ENCODE assay signal across 22 mouse cellular contexts in the genomic region with DNA sequence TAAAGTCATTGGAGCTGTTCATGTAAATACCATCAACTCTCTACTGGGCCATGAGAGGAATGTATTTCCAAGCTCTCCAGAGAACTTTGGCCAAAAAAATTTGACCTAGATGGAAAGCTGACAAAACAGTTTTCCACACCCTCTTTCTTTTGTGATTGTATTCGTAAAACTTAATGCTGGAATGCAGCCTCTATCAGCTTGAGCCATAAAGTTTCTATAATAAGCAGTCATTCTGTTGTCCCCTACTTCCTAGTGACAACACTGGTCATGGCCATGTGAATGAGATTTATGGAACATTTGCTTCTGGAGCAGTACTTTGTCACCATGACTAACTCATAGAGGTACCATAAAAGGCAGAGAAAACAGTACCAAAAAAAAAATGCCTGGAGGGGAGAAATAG.
DNase-seq lines count a peak whose midpoint lies in the region; ATAC-seq and TF ChIP-seq lines count a peak whose summit lies in the region.
"Had no signal": no experiment of that assay in that cellular context is flagged by ENCODE, and none has a peak within 500 bp of the region (broad histone marks: within the 10 kb centered on the region; RNA-seq: fewer than 3 reads in every experiment).

No protein-coding gene starts in this region.

- WGBS in intestine, embryonic 15.5 days = 51% methylated on average over 1 of the region's 1 CpGs
- 16% methylated on average over 1 of the region's 1 CpGs for WGBS in intestine, postnatal 0 days
- 50% methylated on average over 1 of the region's 1 CpGs for WGBS in kidney, postnatal 0 days
- WGBS in large intestine, adult 2 months = 26% methylated on average over 1 of the region's 1 CpGs

- H3K4me2 ChIP-seq in intestine, embryonic 15.5 days (replicated peaks) = no peak overlapping the region
- no peak overlapping the region for H3K4me2 ChIP-seq in intestine, postnatal 0 days (replicated peaks; ENCODE audit: low read depth)
- H3K4me2 ChIP-seq in kidney, postnatal 0 days (ENCODE audit: low read length) = no peak overlapping the region
- H3K4me2 ChIP-seq: embryonic facial prominence, embryonic 13.5 days; forebrain, embryonic 12.5 days; hindbrain, embryonic 12.5 days had no signal

- H3K9me3 ChIP-seq in intestine, embryonic 15.5 days = no peaks in the 10 kb centered on the region
- no peaks in the 10 kb centered on the region for H3K9me3 ChIP-seq in intestine, postnatal 0 days (ENCODE audit: control insufficient read depth)
- no peaks in the 10 kb centered on the region for H3K9me3 ChIP-seq in kidney, postnatal 0 days (replicated peaks; ENCODE audit: low read length)
- H3K9me3 ChIP-seq: embryonic facial prominence, embryonic 13.5 days; forebrain, embryonic 12.5 days; heart, embryonic 10.5 days; hindbrain, embryonic 12.5 days had no signal

- H3K27me3 ChIP-seq in intestine, embryonic 15.5 days (replicated peaks) = no peaks in the 10 kb centered on the region
- no peaks in the 10 kb centered on the region for H3K27me3 ChIP-seq in intestine, postnatal 0 days (replicated peaks; ENCODE audit: control insufficient read depth, insufficient read depth, low read length)
- H3K27me3 ChIP-seq in kidney, postnatal 0 days (ENCODE audit: insufficient read depth, low read length) = no peaks in the 10 kb centered on the region
- H3K27me3 ChIP-seq: embryonic facial prominence, embryonic 13.5 days; forebrain, embryonic 12.5 days; hindbrain, embryonic 12.5 days; Patski had no signal

- no peaks in the 10 kb centered on the region for H3K4me1 ChIP-seq in intestine, embryonic 15.5 days (replicated peaks)
- no peaks in the 10 kb centered on the region for H3K4me1 ChIP-seq in intestine, postnatal 0 days (replicated peaks; ENCODE audit: control insufficient read depth, insufficient read depth, low read length)
- H3K4me1 ChIP-seq in kidney, postnatal 0 days (replicated peaks; ENCODE audit: insufficient read depth, low read length) = 0 out of 2 replicates have a peak, but pooled peaks cover 3% of the 10 kb centered on the region
- H3K4me1 ChIP-seq: forebrain, embryonic 12.5 days; hindbrain, embryonic 12.5 days had no signal

- peak; percentile 82 for DNase-seq in kidney, postnatal 0 days (ENCODE audit: low spot score)
- no peak for DNase-seq in kidney, postnatal 36 days
- peak; percentile 84 for DNase-seq in Muller cell, postnatal 12 days (ENCODE audit: inconsistent ontology term)
- peak; percentile 45 for DNase-seq in large intestine, adult 2 months (ENCODE audit: low read depth, low spot score)
- DNase-seq in left cerebral cortex, postnatal 25 days (ENCODE audit: low spot score in 2 of 2) = no peak
- DNase-seq: adrenal gland, postnatal 10 days; cerebellum, adult 11-12 months; cerebellum, adult 9-10 months; cerebellum, postnatal 36 days; gastrocnemius, postnatal 10 days; heart, adult 18-20 months; heart, postnatal 10 days; heart, postnatal 4 days had no signal

- H3K9ac ChIP-seq in intestine, embryonic 15.5 days = no peak overlapping the region
- no peak overlapping the region for H3K9ac ChIP-seq in intestine, postnatal 0 days (ENCODE audit: low read depth, low read length)
- no peak overlapping the region for H3K9ac ChIP-seq in kidney, postnatal 0 days (ENCODE audit: low read depth, low read length)
- H3K9ac ChIP-seq: embryonic facial prominence, embryonic 13.5 days; forebrain, embryonic 12.5 days; hindbrain, embryonic 12.5 days had no signal

- no peak overlapping the region for H3K4me3 ChIP-seq in intestine, embryonic 15.5 days (replicated peaks)
- no peak overlapping the region for H3K4me3 ChIP-seq in intestine, postnatal 0 days (ENCODE audit: low read depth, low read length)
- no peak overlapping the region for H3K4me3 ChIP-seq in kidney, postnatal 0 days (replicated peaks; ENCODE audit: low read depth, low read length)
- H3K4me3 ChIP-seq: embryonic facial prominence, embryonic 13.5 days; forebrain, embryonic 12.5 days; heart, embryonic 10.5 days; hindbrain, embryonic 12.5 days had no signal

- no peak for TF ChIP-seq CTCF in intestine, postnatal 0 days (IDR thresholded peaks at IDR 0.05; ENCODE audit: low read depth)
- no peak for TF ChIP-seq CTCF in kidney, postnatal 0 days (IDR thresholded peaks at IDR 0.05; ENCODE audit: low read depth)

- no peak overlapping the region for H3K27ac ChIP-seq in intestine, embryonic 15.5 days
- no peak overlapping the region for H3K27ac ChIP-seq in intestine, postnatal 0 days (ENCODE audit: low read depth, low read length)
- H3K27ac ChIP-seq in kidney, postnatal 0 days = no peak overlapping the region
- H3K27ac ChIP-seq: embryonic facial prominence, embryonic 13.5 days; forebrain, embryonic 12.5 days; heart, embryonic 10.5 days; hindbrain, embryonic 12.5 days had no signal

- ATAC-seq in intestine, embryonic 15.5 days = peak; percentile 39; the same call in 1 of the 2 replicates
- no peak for ATAC-seq in intestine, postnatal 0 days
- ATAC-seq in kidney, postnatal 0 days (replicated peaks; ENCODE audit: low FRiP score, low read depth) = no peak
- ATAC-seq: activated CD4-positive, CD25-positive, alpha-beta regulatory T cell, adult 4 months; forebrain, embryonic 16.5 days; Patski had no signal

- H3K36me3 ChIP-seq in intestine, embryonic 15.5 days = no peaks in the 10 kb centered on the region
- H3K36me3 ChIP-seq in intestine, postnatal 0 days (ENCODE audit: control insufficient read depth, insufficient read depth) = no peaks in the 10 kb centered on the region
- no peaks in the 10 kb centered on the region for H3K36me3 ChIP-seq in kidney, postnatal 0 days (ENCODE audit: insufficient read depth, low read length)
- H3K36me3 ChIP-seq: embryonic facial prominence, embryonic 13.5 days; forebrain, embryonic 12.5 days; heart, embryonic 10.5 days; hindbrain, embryonic 12.5 days had no signal

- intact Hi-C loops in left cerebral cortex, postnatal 25 days (cut with DNase I) = no loop called here

Comparison
In these comparisons a context has a peak if more than half of its experiments do, and no peak if none do; other contexts are left out.
1. DNase-seq: peak in kidney, postnatal 0 days (single experiment), Muller cell, postnatal 12 days (single experiment) and large intestine, adult 2 months (single experiment); none in kidney, postnatal 36 days (0 of 2) and left cerebral cortex, postnatal 25 days (0 of 2).